Comparison of ENCODE assay signal across 9 mouse cellular contexts in the genomic region with DNA sequence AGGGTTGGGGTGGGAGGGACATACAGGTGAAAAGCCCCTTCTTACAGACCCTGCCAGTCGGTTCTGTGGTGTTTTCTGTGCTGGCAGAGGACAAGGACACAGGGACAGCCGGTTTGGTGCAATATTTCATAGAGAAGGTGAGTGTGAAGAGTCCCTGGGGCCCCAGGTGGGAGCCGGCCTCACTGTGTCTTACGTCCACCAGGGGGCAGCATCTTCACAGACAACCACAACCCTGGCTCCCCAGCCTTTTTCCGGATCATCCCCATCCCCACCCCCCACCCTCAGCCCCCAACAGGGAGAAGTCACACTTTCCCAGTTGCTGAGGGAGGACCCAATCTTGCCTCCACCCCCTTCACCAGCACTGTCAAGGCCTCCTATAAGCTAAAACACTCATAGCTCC. TPM values are rescaled to one million over a fixed set of nuclear protein-coding genes. Genes with fewer than 3 reads are reported as not detected.
DNase-seq lines count a peak whose midpoint lies in the region; ATAC-seq and TF ChIP-seq lines count a peak whose summit lies in the region.
"Had no signal": no experiment of that assay in that cellular context is flagged by ENCODE, and none has a peak within 500 bp of the region (broad histone marks: within the 10 kb centered on the region; RNA-seq: fewer than 3 reads in every experiment).

No protein-coding gene starts in this region.

- H3K9me3 ChIP-seq in embryonic facial prominence, embryonic 10.5 days: no peaks in the 10 kb centered on the region
- H3K9me3 ChIP-seq in hindbrain, postnatal 0 days (ENCODE audit: low read length): no peaks in the 10 kb centered on the region
- H3K9me3 ChIP-seq: limb, embryonic 13.5 days had no signal

- no peak overlapping the region for H3K4me3 ChIP-seq in embryonic facial prominence, embryonic 10.5 days
- no peak overlapping the region for H3K4me3 ChIP-seq in hindbrain, postnatal 0 days (ENCODE audit: low read length)
- no peak overlapping the region for H3K4me3 ChIP-seq in small intestine, adult 2 months (ENCODE audit: low read depth, low read length)
- H3K4me3 ChIP-seq: limb, embryonic 13.5 days had no signal

- peaks cover 13% of the 10 kb centered on the region for H3K4me1 ChIP-seq in embryonic facial prominence, embryonic 10.5 days
- H3K4me1 ChIP-seq in hindbrain, postnatal 0 days (ENCODE audit: insufficient read depth, low read length): no peaks in the 10 kb centered on the region; the same call in 1 of the 2 replicates
- no peaks in the 10 kb centered on the region for H3K4me1 ChIP-seq in small intestine, adult 2 months (ENCODE audit: control insufficient read depth, insufficient read depth, insufficient read length, low read length)
- H3K4me1 ChIP-seq: limb, embryonic 13.5 days had no signal

- 0% methylated on average over 5 of the region's 5 CpGs for WGBS in embryonic facial prominence, embryonic 10.5 days
- WGBS in hindbrain, postnatal 0 days: 0% methylated on average over 5 of the region's 5 CpGs
- WGBS in small intestine, adult 2 months: 7% methylated on average over 5 of the region's 5 CpGs

- DNase-seq in frontal cortex, postnatal 14 days (ENCODE audit: low spot score in 2 of 2): no peak
- DNase-seq in 3T3-L1 (ENCODE audit: low read depth, low spot score): peak; percentile 67
- peak; percentile 40 to 68 for DNase-seq in adrenal gland, postnatal 36 days
- DNase-seq in embryonic facial prominence, embryonic 10.5 days (ENCODE audit: low spot score): peak; percentile 65
- DNase-seq in hindbrain, postnatal 0 days (ENCODE audit: low spot score): peak; percentile 74
- DNase-seq in lung, postnatal 14 days: peak; percentile 43

- no peak overlapping the region for H3K9ac ChIP-seq in hindbrain, postnatal 0 days (replicated peaks; ENCODE audit: low read length)
- H3K9ac ChIP-seq: limb, embryonic 13.5 days had no signal

- no peak overlapping the region for H3K4me2 ChIP-seq in hindbrain, postnatal 0 days (ENCODE audit: low read depth, low read length)
- H3K4me2 ChIP-seq: limb, embryonic 13.5 days had no signal

- H3K27me3 ChIP-seq in embryonic facial prominence, embryonic 10.5 days (replicated peaks; ENCODE audit: low read depth, poor library complexity, severe bottlenecking): peaks cover 16% of the 10 kb centered on the region; the same call in 1 of the 2 replicates
- no peaks in the 10 kb centered on the region for H3K27me3 ChIP-seq in hindbrain, postnatal 0 days (ENCODE audit: insufficient read depth, low read length)
- no peaks in the 10 kb centered on the region for H3K27me3 ChIP-seq in small intestine, adult 2 months (ENCODE audit: control insufficient read depth, insufficient read depth, low read length)

- no peak for TF ChIP-seq POLR2A in small intestine, adult 2 months (IDR thresholded peaks at IDR 0.05; ENCODE audit: low read depth, low read length)

- TF ChIP-seq CTCF in hindbrain, postnatal 0 days (IDR thresholded peaks at IDR 0.05; ENCODE audit: low read depth): peak; percentile 78
- peak; percentile 68 for TF ChIP-seq CTCF in small intestine, adult 2 months (IDR thresholded peaks at IDR 0.05; ENCODE audit: extremely low read depth, insufficient read length, insufficient replicate concordance, low read depth, low read length)

- no peak overlapping the region for H3K27ac ChIP-seq in embryonic facial prominence, embryonic 10.5 days (replicated peaks)
- no peak overlapping the region for H3K27ac ChIP-seq in hindbrain, postnatal 0 days
- no peak overlapping the region for H3K27ac ChIP-seq in small intestine, adult 2 months (ENCODE audit: insufficient read depth, low read depth, low read length)
- H3K27ac ChIP-seq: limb, embryonic 13.5 days had no signal

- no peaks in the 10 kb centered on the region for H3K36me3 ChIP-seq in embryonic facial prominence, embryonic 10.5 days (replicated peaks)
- no peaks in the 10 kb centered on the region for H3K36me3 ChIP-seq in hindbrain, postnatal 0 days (ENCODE audit: insufficient read depth, low read length)
- H3K36me3 ChIP-seq in small intestine, adult 2 months (ENCODE audit: control insufficient read depth, insufficient read depth, low read length): peaks cover 75% of the 10 kb centered on the region
- H3K36me3 ChIP-seq: limb, embryonic 13.5 days had no signal

- peak; percentile 64; the same call in 1 of the 2 replicates for ATAC-seq in frontal cortex, adult (ENCODE audit: low TSS enrichment)
- 0 out of 2 replicates have a peak, but pooled peaks have one; percentile 58 for ATAC-seq in hindbrain, postnatal 0 days

RNA-seq across cellular contexts. Expression of a gene that starts 15.7 kb away (rescaled TPM):
- total RNA-seq in adrenal gland, postnatal 36 days (2021): not detected
- 0.05 and 0.15 TPM in 2 replicates for polyA plus RNA-seq in embryonic facial prominence, embryonic 10.5 days (2016; fragmentation: Nextera tagmentation; extraction: Ambion mirVana)
- total RNA-seq in hindbrain, postnatal 0 days (2014; rRNA removed): 0.22 and 0.37 TPM in 2 replicates
- 0.35 and 0.41 TPM in 2 replicates for polyA plus RNA-seq in hindbrain, postnatal 0 days (2015; fragmentation: Nextera tagmentation; extraction: Ambion mirVana)
- polyA plus RNA-seq in small intestine, adult 2 months (2012; rRNA removed): 473 and 1,001 TPM in 2 replicates

RNA-seq across cellular contexts. Expression of a gene that starts 23.2 kb away (rescaled TPM):
- 100 to 1,000 TPM; 107 to 120 TPM for total RNA-seq in adrenal gland, postnatal 36 days (2021)
- 87.6 and 105 TPM in 2 replicates for polyA plus RNA-seq in embryonic facial prominence, embryonic 10.5 days (2016; fragmentation: Nextera tagmentation; extraction: Ambion mirVana)
- 73.1 and 74.8 TPM in 2 replicates for total RNA-seq in hindbrain, postnatal 0 days (2014; rRNA removed)
- polyA plus RNA-seq in hindbrain, postnatal 0 days (2015; fragmentation: Nextera tagmentation; extraction: Ambion mirVana): 48.8 and 60.1 TPM in 2 replicates
- polyA plus RNA-seq in small intestine, adult 2 months (2012; rRNA removed): 206 and 318 TPM in 2 replicates

RNA-seq across cellular contexts. Expression of a gene that starts 32.8 kb away (rescaled TPM):
- total RNA-seq in adrenal gland, postnatal 36 days (2021): 1 to 10 TPM; 2.9 to 3.1 TPM
- 0.66 and 0.94 TPM in 2 replicates for polyA plus RNA-seq in embryonic facial prominence, embryonic 10.5 days (2016; fragmentation: Nextera tagmentation; extraction: Ambion mirVana)
- total RNA-seq in hindbrain, postnatal 0 days (2014; rRNA removed): 146 and 153 TPM in 2 replicates
- polyA plus RNA-seq in hindbrain, postnatal 0 days (2015; fragmentation: Nextera tagmentation; extraction: Ambion mirVana): 18.3 and 19.9 TPM in 2 replicates
- 0.14 and 0.18 TPM in 2 replicates for polyA plus RNA-seq in small intestine, adult 2 months (2012; rRNA removed)

RNA-seq across cellular contexts. Expression of a gene that starts 49.5 kb away (rescaled TPM):
- 1 to 10 TPM; 1.1 to 1.9 TPM for total RNA-seq in adrenal gland, postnatal 36 days (2021)
- polyA plus RNA-seq in embryonic facial prominence, embryonic 10.5 days (2016; fragmentation: Nextera tagmentation; extraction: Ambion mirVana): 0.79 and 1.3 TPM in 2 replicates
- total RNA-seq in hindbrain, postnatal 0 days (2014; rRNA removed): 96.8 and 111 TPM in 2 replicates
- polyA plus RNA-seq in hindbrain, postnatal 0 days (2015; fragmentation: Nextera tagmentation; extraction: Ambion mirVana): 202 and 222 TPM in 2 replicates
- polyA plus RNA-seq in small intestine, adult 2 months (2012; rRNA removed): 0.37 and 0.63 TPM in 2 replicates
- polyA plus RNA-seq: limb, embryonic 13.5 days had no signal

Comparison
In these comparisons a context has a peak if more than half of its experiments do, and no peak if none do; other contexts are left out.
1. DNase-seq: peak in 3T3-L1 (single experiment), adrenal gland, postnatal 36 days (2 of 2), embryonic facial prominence, embryonic 10.5 days (single experiment), hindbrain, postnatal 0 days (single experiment) and lung, postnatal 14 days (single experiment); none in frontal cortex, postnatal 14 days (0 of 2).
2. RNA of a gene that starts 15.7 kb away (polyA plus RNA-seq): 473 to 1,001 TPM in small intestine, adult 2 months; 0.35 to 0.41 TPM in hindbrain, postnatal 0 days and 0.05 to 0.15 TPM in embryonic facial prominence, embryonic 10.5 days; every median in the first group is over 100 times any median in the second.